Mouse (Mus musculus): Measurements from ENCODE around the gene Lin7a. TPM values are rescaled to one million over a fixed set of nuclear protein-coding genes. Genes with fewer than 3 reads are reported as not detected.
A peak's percentile ranks its signal among the peaks of the same experiment; 100 is the strongest.

Lin7a gene
- polyA plus RNA-seq (2015; fragmentation: Nextera tagmentation; extraction: Ambion mirVana), result 36.1 and 39.1 TPM in 2 replicates

DNA sequence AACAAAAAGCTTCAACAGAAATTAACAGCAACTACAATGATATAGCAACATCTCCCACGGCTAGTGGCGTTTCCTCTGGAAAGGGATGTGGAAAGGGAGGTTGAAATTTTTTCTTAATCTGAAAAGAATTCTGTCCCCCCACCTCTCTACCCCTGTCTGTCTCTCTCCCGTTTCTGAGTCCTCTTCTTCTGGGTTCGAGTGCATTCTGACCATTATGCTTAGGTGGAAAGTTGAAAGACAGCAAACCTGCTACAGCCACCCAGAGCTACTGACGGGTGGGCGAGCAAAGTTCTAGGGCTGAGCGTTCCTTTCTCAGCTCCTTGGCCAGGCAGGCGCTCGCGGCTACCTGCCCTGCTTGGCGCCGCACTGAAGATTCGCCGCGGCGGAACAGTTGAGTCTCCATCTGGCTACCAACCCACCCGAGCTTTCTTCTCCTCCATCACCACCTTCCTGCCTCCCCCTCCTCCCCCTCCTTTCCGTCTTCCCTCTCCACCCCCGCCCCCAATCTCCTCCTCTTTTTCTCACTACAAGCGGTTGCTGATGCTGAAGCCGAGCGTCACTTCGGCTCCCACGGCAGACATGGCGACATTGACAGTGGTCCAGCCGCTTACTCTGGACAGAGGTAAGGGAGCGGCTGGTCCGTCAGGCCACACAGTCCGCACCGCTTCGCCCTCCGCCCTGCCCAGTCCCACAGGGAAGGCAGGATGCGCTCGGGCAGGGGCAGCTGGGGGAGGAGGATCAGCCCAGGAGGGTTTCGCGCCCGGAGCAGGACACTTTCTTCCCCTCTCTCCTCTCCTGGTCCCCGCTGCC lies at the start of gene Lin7a:
Gene Lin7a (plus strand): TSS at position 366 of the 810 bp plus-strand sequence.
- Histone ChIP-seq H3K36me3 (ENCODE audit: control insufficient read depth, insufficient read depth, low read length) (no peaks in the 10 kb centered on the region), H3K9me3 (replicated peaks; ENCODE audit: control insufficient read depth, low read length, poor library complexity, severe bottlenecking) (no peaks in the 10 kb centered on the region), H3K4me2 (ENCODE audit: low read length) (peak within 1 kb of the TSS; percentile 64), H3K9ac (ENCODE audit: low read depth, low read length) (peak within 1 kb of the TSS; percentile 88), H3K27me3 (ENCODE audit: control insufficient read depth, insufficient read depth, low read depth, low read length) (no peaks in the 10 kb centered on the region), H3K27ac (ENCODE audit: low read length) (peak within 1 kb of the TSS; percentile 87), H3K4me3 (ENCODE audit: low read depth, low read length) (peak within 1 kb of the TSS; percentile 75), H3K4me1 (ENCODE audit: control insufficient read depth, insufficient read depth, low read length) (peaks cover 8% of the 10 kb centered on the region)
- WGBS, result 2% methylated on average over 37 of the region's 38 CpGs
- peak; percentile 84 for ATAC-seq

- Histone ChIP-seq H3K4me1 (ENCODE audit: control insufficient read depth, insufficient read depth, low read length) (no peaks in the 10 kb centered on the region), H3K9ac (ENCODE audit: low read depth, low read length) (no peak overlapping the region), H3K4me2 (ENCODE audit: low read length) (no peak overlapping the region), H3K4me3 (ENCODE audit: low read depth, low read length) (no peak overlapping the region), H3K27ac (ENCODE audit: low read length) (no peak overlapping the region), H3K36me3 (ENCODE audit: control insufficient read depth, insufficient read depth, low read length) (no peaks in the 10 kb centered on the region), H3K9me3 (replicated peaks; ENCODE audit: control insufficient read depth, low read length, poor library complexity, severe bottlenecking) (no peaks in the 10 kb centered on the region), H3K27me3 (ENCODE audit: control insufficient read depth, insufficient read depth, low read depth, low read length) (no peaks in the 10 kb centered on the region)
- 93% methylated on average over 2 of the region's 2 CpGs for WGBS
- no peak for ATAC-seq
Measured at GRCm38 (mm10) chr10:107221726-107222125, 49.8 kb upstream of the Lin7a start.

GRCm38 (mm10) chr10:107222406-107223185 lies 48.9 kb upstream of the Lin7a start:
- Histone ChIP-seq H3K9ac (ENCODE audit: low read depth, low read length) (no peak overlapping the region), H3K4me2 (ENCODE audit: low read length) (no peak overlapping the region), H3K4me3 (ENCODE audit: low read depth, low read length) (no peak overlapping the region), H3K4me1 (ENCODE audit: control insufficient read depth, insufficient read depth, low read length) (no peaks in the 10 kb centered on the region), H3K36me3 (ENCODE audit: control insufficient read depth, insufficient read depth, low read length) (no peaks in the 10 kb centered on the region), H3K27ac (ENCODE audit: low read length) (no peak overlapping the region), H3K9me3 (replicated peaks; ENCODE audit: control insufficient read depth, low read length, poor library complexity, severe bottlenecking) (no peaks in the 10 kb centered on the region), H3K27me3 (ENCODE audit: control insufficient read depth, insufficient read depth, low read depth, low read length) (no peaks in the 10 kb centered on the region)
- ATAC-seq, result no peak
- WGBS, result 73% methylated on average over 8 of the region's 8 CpGs

GRCm38 (mm10) chr10:107223186-107223440 lies 48.4 kb upstream of the Lin7a start:
- Histone ChIP-seq H3K36me3 (ENCODE audit: control insufficient read depth, insufficient read depth, low read length) (no peaks in the 10 kb centered on the region), H3K27ac (ENCODE audit: low read length) (no peak overlapping the region), H3K4me2 (ENCODE audit: low read length) (no peak overlapping the region), H3K9me3 (replicated peaks; ENCODE audit: control insufficient read depth, low read length, poor library complexity, severe bottlenecking) (no peaks in the 10 kb centered on the region), H3K4me1 (ENCODE audit: control insufficient read depth, insufficient read depth, low read length) (no peaks in the 10 kb centered on the region), H3K4me3 (ENCODE audit: low read depth, low read length) (no peak overlapping the region), H3K27me3 (ENCODE audit: control insufficient read depth, insufficient read depth, low read depth, low read length) (no peaks in the 10 kb centered on the region), H3K9ac (ENCODE audit: low read depth, low read length) (no peak overlapping the region)
- 92% methylated on average over 3 of the region's 3 CpGs for whole genome bisulfite sequencing
- ATAC-seq, result no peak

GRCm38 (mm10) chr10:107223821-107224220 lies 47.7 kb upstream of the Lin7a start:
- H3K4me2 ChIP-seq (ENCODE audit: low read length), result no peak overlapping the region
- no peaks in the 10 kb centered on the region for H3K27me3 ChIP-seq (ENCODE audit: control insufficient read depth, insufficient read depth, low read depth, low read length)
- ATAC-seq, result no peak
- no peak overlapping the region for H3K4me3 ChIP-seq (ENCODE audit: low read depth, low read length)
- H3K9me3 ChIP-seq (replicated peaks; ENCODE audit: control insufficient read depth, low read length, poor library complexity, severe bottlenecking), result no peaks in the 10 kb centered on the region
- no peak overlapping the region for H3K27ac ChIP-seq (ENCODE audit: low read length)
- no peaks in the 10 kb centered on the region for H3K4me1 ChIP-seq (ENCODE audit: control insufficient read depth, insufficient read depth, low read length)
- 88% methylated on average over 3 of the region's 3 CpGs for WGBS
- no peaks in the 10 kb centered on the region for H3K36me3 ChIP-seq (ENCODE audit: control insufficient read depth, insufficient read depth, low read length)
- H3K9ac ChIP-seq (ENCODE audit: low read depth, low read length), result no peak overlapping the region

GRCm38 (mm10) chr10:107224596-107225330 lies 46.7 kb upstream of the Lin7a start:
- WGBS, result 83% methylated on average over 6 of the region's 6 CpGs
- Histone ChIP-seq H3K27ac (ENCODE audit: low read length) (no peak overlapping the region), H3K9me3 (replicated peaks; ENCODE audit: control insufficient read depth, low read length, poor library complexity, severe bottlenecking) (no peaks in the 10 kb centered on the region), H3K4me3 (ENCODE audit: low read depth, low read length) (no peak overlapping the region), H3K27me3 (ENCODE audit: control insufficient read depth, insufficient read depth, low read depth, low read length) (no peaks in the 10 kb centered on the region), H3K9ac (ENCODE audit: low read depth, low read length) (no peak overlapping the region), H3K36me3 (ENCODE audit: control insufficient read depth, insufficient read depth, low read length) (no peaks in the 10 kb centered on the region), H3K4me1 (ENCODE audit: control insufficient read depth, insufficient read depth, low read length) (no peaks in the 10 kb centered on the region), H3K4me2 (ENCODE audit: low read length) (no peak overlapping the region)
- ATAC-seq, result no peak

- Histone ChIP-seq H3K36me3 (ENCODE audit: control insufficient read depth, insufficient read depth, low read length) (no peaks in the 10 kb centered on the region), H3K9ac (ENCODE audit: low read depth, low read length) (no peak overlapping the region), H3K27ac (ENCODE audit: low read length) (no peak overlapping the region), H3K4me1 (ENCODE audit: control insufficient read depth, insufficient read depth, low read length) (no peaks in the 10 kb centered on the region), H3K27me3 (ENCODE audit: control insufficient read depth, insufficient read depth, low read depth, low read length) (no peaks in the 10 kb centered on the region), H3K9me3 (replicated peaks; ENCODE audit: control insufficient read depth, low read length, poor library complexity, severe bottlenecking) (no peaks in the 10 kb centered on the region), H3K4me2 (ENCODE audit: low read length) (no peak overlapping the region), H3K4me3 (ENCODE audit: low read depth, low read length) (no peak overlapping the region)
- 57% methylated on average over 4 of the region's 4 CpGs for WGBS
- no peak for ATAC-seq
Measured at GRCm38 (mm10) chr10:107225331-107225835, 46.1 kb upstream of the Lin7a start.

DNA sequence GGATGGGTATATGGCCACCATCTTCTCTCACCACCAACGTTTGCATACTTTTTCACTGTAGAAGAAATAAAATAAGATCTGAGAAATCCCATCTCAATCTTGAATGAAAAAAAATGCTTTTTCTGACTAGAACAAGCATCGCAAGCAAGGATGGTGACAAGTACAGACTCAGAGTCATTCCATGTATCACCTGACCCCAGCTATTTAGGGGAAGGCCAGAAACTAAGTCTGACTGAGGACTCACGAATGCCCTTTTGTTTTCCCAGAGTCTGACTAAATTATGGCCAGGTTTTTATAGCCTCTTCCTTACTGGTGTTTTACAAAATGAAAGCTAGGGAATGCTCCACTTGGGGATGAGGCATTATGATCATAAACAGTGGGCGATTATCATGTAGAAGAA lies 45.6 kb upstream of the Lin7a start:
- Histone ChIP-seq H3K4me3 (ENCODE audit: low read depth, low read length) (no peak overlapping the region), H3K27me3 (ENCODE audit: control insufficient read depth, insufficient read depth, low read depth, low read length) (no peaks in the 10 kb centered on the region), H3K36me3 (ENCODE audit: control insufficient read depth, insufficient read depth, low read length) (no peaks in the 10 kb centered on the region), H3K4me2 (ENCODE audit: low read length) (no peak overlapping the region), H3K4me1 (ENCODE audit: control insufficient read depth, insufficient read depth, low read length) (no peaks in the 10 kb centered on the region), H3K27ac (ENCODE audit: low read length) (no peak overlapping the region), H3K9ac (ENCODE audit: low read depth, low read length) (no peak overlapping the region), H3K9me3 (replicated peaks; ENCODE audit: control insufficient read depth, low read length, poor library complexity, severe bottlenecking) (no peaks in the 10 kb centered on the region)
- ATAC-seq, result no peak
- 87% methylated on average over 4 of the region's 4 CpGs for WGBS

Data from midbrain, embryonic 16.5 days (tissue).